Mouse (Mus musculus) large intestine, adult 2 months (tissue): Measurements from ENCODE around the gene Hddc3. TPM values are rescaled to one million over a fixed set of nuclear protein-coding genes. Genes with fewer than 3 reads are reported as not detected.
"Not testable (repeated sequence)": the region's sequence is repeated elsewhere in the genome, so short reads cannot be mapped to it uniquely, and the experiment has no call there.

ENCODE experiments used
- DNase-seq: peaks from one replicate; pipeline ENCODE4 v3.0.0-alpha.2; 2012; ENCODE audit warnings: low read depth, low spot score
- WGBS: fragments of 180-500 bp; shearing (Covaris S2); methylation state at CpG from one replicate; pipeline ENCODE4 v1.1.7; 2018; 5-methylcytosine and 5-hydroxymethylcytosine counted together
- polyA plus RNA-seq: library from polyadenylated mRNA; depleted of rRNA; stranded (reverse); fragments of >200 nt; gene quantifications from 2 replicates; pipeline ENCODE4 v1.2.3, GENCODE M21; 2012; rRNA removed

Gene Hddc3
- polyA plus RNA-seq, 1 experiment = 42.0 TPM

GRCm38 (mm10) chr7:80387633-80388543, 45.0 kb downstream of the Hddc3 start, which contains the start of gene Fes:
Fes (minus strand) TSS chr7:80387946.
- no peak for DNase-seq
- WGBS = 19% methylated on average over 33 of the region's 33 CpGs

GRCm38 (mm10) chr7:80392119-80392518, 49.2 kb downstream of the Hddc3 start:
- 92% methylated on average over 15 of the region's 15 CpGs for WGBS
- DNase-seq = no peak

- 67% methylated on average over 4 of the region's 4 CpGs for WGBS
- DNase-seq = no peak
These were observed 51.7 kb downstream of the Hddc3 start for GRCm38 (mm10) chr7:80394600-80394999.

- not testable (repeated sequence) for DNase-seq
These were observed 53.5 kb downstream of the Hddc3 start for GRCm38 (mm10) chr7:80396427-80396826.

GRCm38 (mm10) chr7:80397986-80398385, 55.1 kb downstream of the Hddc3 start:
- DNase-seq = no peak
- WGBS = 97% methylated on average over 9 of the region's 9 CpGs

More at GRCm38 (mm10) chr7:80396427-80396826, 53.5 kb downstream of the Hddc3 start:
- 78% methylated on average over 4 of the region's 4 CpGs for WGBS

- DNase-seq = no peak
- 81% methylated on average over 9 of the region's 9 CpGs for WGBS
These were observed 55.9 kb downstream of the Hddc3 start for GRCm38 (mm10) chr7:80398654-80399444.

GRCm38 (mm10) chr7:80400099-80400498, 57.2 kb downstream of the Hddc3 start:
- no peak for DNase-seq
- 24% methylated on average over 5 of the region's 5 CpGs for WGBS

Other genes with a start within 250 kb of the Hddc3 start
- gene Idh2, start 227.7 kb upstream of the Hddc3 start, polyA plus RNA-seq = 136 and 156 TPM in 2 replicates
- gene Sema4b, start 156.3 kb upstream of the Hddc3 start, polyA plus RNA-seq = 43.2 and 57.8 TPM in 2 replicates
- gene Cib1, start 110.3 kb upstream of the Hddc3 start, polyA plus RNA-seq = 652 and 673 TPM in 2 replicates
- 3.1 and 4.7 TPM in 2 replicates for gene Gdpgp1, start 110.2 kb upstream of the Hddc3 start, polyA plus RNA-seq
- 0.05 and 0.12 TPM in 2 replicates for gene Ttll13, start 96.7 kb upstream of the Hddc3 start, polyA plus RNA-seq
- gene Ngrn, start 81.9 kb upstream of the Hddc3 start, polyA plus RNA-seq = 19.0 and 21.2 TPM in 2 replicates
- 9.0 and 22.5 TPM in 2 replicates for gene Vps33b, start 73.5 kb upstream of the Hddc3 start, polyA plus RNA-seq
- gene Prc1, start 48.7 kb upstream of the Hddc3 start, polyA plus RNA-seq = 33.7 and 34.6 TPM in 2 replicates
- 7.8 and 8.9 TPM in 2 replicates for gene Rccd1, start 18.6 kb upstream of the Hddc3 start, polyA plus RNA-seq
- 44.8 and 64.9 TPM in 2 replicates for gene Unc45a, start 2.1 kb upstream of the Hddc3 start, polyA plus RNA-seq
- gene Man2a2, start 28.3 kb downstream of the Hddc3 start, polyA plus RNA-seq = 13.8 and 25.9 TPM in 2 replicates
- gene Fes, start 44.8 kb downstream of the Hddc3 start, polyA plus RNA-seq = 12.1 and 17.1 TPM in 2 replicates
- 42.5 and 62.9 TPM in 2 replicates for gene Furin, start 62.3 kb downstream of the Hddc3 start, polyA plus RNA-seq
- 0.98 and 1.3 TPM in 2 replicates for gene Blm, start 192.0 kb downstream of the Hddc3 start, polyA plus RNA-seq